Mouse (Mus musculus): ENCODE measurements around the gene Chst13.

DNA sequence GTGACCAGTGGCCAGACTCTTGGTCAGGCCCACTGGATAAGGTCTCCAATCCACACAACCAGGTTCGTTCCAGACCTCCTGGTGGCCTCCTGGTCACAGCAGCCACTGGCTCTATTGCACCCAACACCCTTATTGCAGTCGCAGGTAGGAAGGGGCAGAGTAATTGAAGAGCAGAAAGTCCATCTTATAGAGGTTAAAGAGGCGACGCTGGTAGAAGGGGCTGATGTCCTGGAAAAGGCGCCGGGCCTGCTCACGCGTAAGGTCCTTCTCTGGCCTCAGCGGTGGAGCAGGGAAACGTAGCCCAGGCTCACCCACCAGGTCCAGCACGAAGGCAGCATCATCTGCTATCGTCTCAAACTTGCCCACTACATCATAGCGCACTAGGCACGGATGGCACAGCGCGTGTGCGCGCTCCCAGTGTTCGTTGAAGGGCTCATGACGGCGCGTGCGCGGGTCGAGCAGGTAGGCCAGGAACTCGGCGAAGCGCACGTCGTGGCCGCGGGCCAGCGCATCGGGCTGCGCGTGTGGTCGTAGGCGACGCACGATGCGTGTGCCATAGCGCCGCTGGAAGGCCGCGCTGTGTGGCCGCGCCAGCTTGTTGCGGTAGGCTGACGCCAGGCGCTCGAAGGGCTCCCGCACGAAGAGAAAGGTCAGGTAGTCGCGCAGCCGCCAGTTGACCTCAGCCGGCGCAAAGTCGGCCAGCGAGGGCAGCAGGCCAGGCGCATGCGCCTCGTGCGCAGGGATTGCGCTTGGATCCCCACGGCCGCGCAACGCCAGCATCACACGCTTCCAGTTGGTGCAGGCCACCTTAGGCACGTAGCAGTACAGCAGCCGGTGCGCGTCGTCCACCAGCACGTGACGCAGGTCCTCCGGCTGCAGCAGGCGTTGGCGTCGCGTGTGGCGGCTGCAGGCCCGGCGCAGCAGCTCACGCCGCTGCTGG, 15.9 kb downstream of the Chst13 start:
- TF ChIP-seq CTCF (IDR thresholded peaks at IDR 0.05; ENCODE audit: low read depth, low read length) (no peak), GATA1 (IDR thresholded peaks at IDR 0.05; ENCODE audit: borderline replicate concordance, low read length) (no peak), TAL1 (conservative IDR thresholded peaks at IDR 0.05; ENCODE audit: low read depth, low read length) (no peak)

Data from G1E (cell line).